Mouse (Mus musculus) hindbrain, embryonic 15.5 days (tissue): Measurements from ENCODE around the gene Rundc3a. TPM values are rescaled to one million over a fixed set of nuclear protein-coding genes. Genes with fewer than 3 reads are reported as not detected.

ENCODE experiments used
- ATAC-seq: fragments of 200-750 bp; cut with Nextera tagmentation; 2 replicates; pipeline ENCODE4 v1.8.0; 2017; ENCODE audit warnings: low read depth, moderate number of reproducible peaks, moderate TSS enrichment; ENCODE audit not compliant: low FRiP score
- H3K27ac ChIP-seq: fragments of 300-500 bp; sonication (generic); replicated peaks from 2 replicates; pipeline ENCODE4 v1.5.1; 2015; ENCODE audit warnings: mild to moderate bottlenecking, inconsistent platforms
- H3K27me3 ChIP-seq: fragments of 300-500 bp; sonication (generic); 2 replicates; pipeline ENCODE4 v1.6.1; 2015; ENCODE audit warnings: control low read depth, inconsistent platforms
- H3K36me3 ChIP-seq: fragments of 300-500 bp; sonication (generic); 2 replicates; pipeline ENCODE4 v1.6.1; 2015; ENCODE audit warnings: control low read depth, inconsistent platforms
- H3K4me1 ChIP-seq: fragments of 300-500 bp; sonication (generic); replicated peaks from 2 replicates; pipeline ENCODE4 v1.6.1; 2015; ENCODE audit warnings: control low read depth, inconsistent platforms
- H3K4me2 ChIP-seq: fragments of 300-500 bp; sonication (generic); 2 replicates; pipeline ENCODE4 v1.6.1; 2015; ENCODE audit warnings: moderate library complexity, mild to moderate bottlenecking, inconsistent platforms
- H3K4me3 ChIP-seq: fragments of 300-500 bp; sonication (generic); 2 replicates; pipeline ENCODE4 v1.5.1; 2015; ENCODE audit warnings: mild to moderate bottlenecking, inconsistent platforms
- H3K9ac ChIP-seq: fragments of 300-500 bp; sonication (generic); 2 replicates; pipeline ENCODE4 v1.6.1; 2015; ENCODE audit warnings: inconsistent platforms
- H3K9me3 ChIP-seq: fragments of 300-500 bp; sonication (generic); 2 replicates; pipeline ENCODE4 v1.6.1; 2016; ENCODE audit warnings: control low read depth, inconsistent platforms
- WGBS: fragments of 180-500 bp; shearing (Covaris S2); methylation state at CpG from one replicate; pipeline ENCODE4 v1.1.7; 2015; 5-methylcytosine and 5-hydroxymethylcytosine counted together
- microRNA-seq: library from miRNA; unstranded; fragments of <30 nt; microRNA quantifications from one replicate; pipeline ENCODE4, GENCODE M21; 2016
- polyA plus RNA-seq: library from polyadenylated mRNA; unstranded; fragments of >200 nt; fragmentation: Nextera tagmentation; extraction: Ambion mirVana; gene quantifications from 2 replicates; pipeline ENCODE4 v1.2.1, GENCODE M21; 2015

The Rundc3a gene
- polyA plus RNA-seq, 1 experiment from 2014 or later: 149 TPM

DNA sequence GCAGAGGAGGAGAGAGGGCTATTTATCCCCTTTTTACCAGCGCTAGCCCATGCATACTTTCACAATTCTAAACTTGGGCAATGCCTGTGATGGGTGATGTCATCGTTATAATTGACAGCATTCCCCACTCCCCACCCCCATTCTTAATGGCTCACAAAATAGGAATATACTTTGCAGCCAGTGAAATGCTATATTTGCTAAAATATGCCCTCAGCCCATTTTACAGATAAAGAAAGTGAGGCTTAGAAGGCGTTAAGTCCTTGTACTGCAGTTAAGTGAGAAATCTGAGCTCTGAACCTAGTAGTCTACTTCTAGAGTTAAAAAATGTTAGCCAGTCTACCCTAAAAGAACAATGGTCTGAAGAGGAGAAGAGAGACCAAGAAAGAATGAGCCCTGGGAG, 51.1 kb downstream of the Rundc3a start:
- H3K27me3 ChIP-seq: no peaks in the 10 kb centered on the region
- no peak overlapping the region for H3K9ac ChIP-seq
- no peak overlapping the region for H3K4me3 ChIP-seq
- H3K36me3 ChIP-seq: peaks cover 35% of the 10 kb centered on the region
- no peak for ATAC-seq
- no peaks in the 10 kb centered on the region for H3K9me3 ChIP-seq
- H3K4me1 ChIP-seq: peaks cover 42% of the 10 kb centered on the region
- H3K27ac ChIP-seq: no peak overlapping the region
- WGBS: 76% methylated on average over 3 of the region's 3 CpGs
- H3K4me2 ChIP-seq: peak overlapping the region; percentile 65; the same call in 1 of the 2 replicates

DNA sequence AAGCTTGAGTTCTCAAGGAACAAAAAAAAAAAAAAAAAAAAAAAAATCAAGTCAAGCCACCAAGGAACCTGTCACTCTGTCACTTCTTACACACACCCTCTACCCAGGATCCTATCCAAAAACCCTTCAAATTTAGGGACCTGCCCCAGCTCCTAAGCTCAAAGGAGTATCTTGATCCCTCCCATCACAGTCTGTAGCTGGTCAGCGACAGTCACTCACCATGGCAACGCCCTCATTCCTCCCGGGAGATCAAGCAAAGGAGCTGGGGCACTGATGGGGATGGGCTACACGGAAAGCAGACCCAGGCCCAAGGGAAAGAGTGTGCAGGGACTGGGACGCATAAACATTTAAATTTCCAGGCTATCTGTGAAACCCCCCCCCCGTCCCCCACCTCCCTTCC, 51.6 kb downstream of the Rundc3a start:
- ATAC-seq: no peak
- Histone ChIP-seq H3K9me3 (no peaks in the 10 kb centered on the region), H3K4me2 (peak overlapping the region; percentile 65), H3K9ac (peak overlapping the region; percentile 97; the same call in 1 of the 2 replicates), H3K4me3 (peak overlapping the region; percentile 72), H3K4me1 (peaks cover 42% of the 10 kb centered on the region), H3K27me3 (no peaks in the 10 kb centered on the region), H3K36me3 (peaks cover 31% of the 10 kb centered on the region), H3K27ac (peak overlapping the region; percentile 99; the same call in 1 of the 2 replicates)
- 3% methylated on average over 6 of the region's 6 CpGs for WGBS

DNA sequence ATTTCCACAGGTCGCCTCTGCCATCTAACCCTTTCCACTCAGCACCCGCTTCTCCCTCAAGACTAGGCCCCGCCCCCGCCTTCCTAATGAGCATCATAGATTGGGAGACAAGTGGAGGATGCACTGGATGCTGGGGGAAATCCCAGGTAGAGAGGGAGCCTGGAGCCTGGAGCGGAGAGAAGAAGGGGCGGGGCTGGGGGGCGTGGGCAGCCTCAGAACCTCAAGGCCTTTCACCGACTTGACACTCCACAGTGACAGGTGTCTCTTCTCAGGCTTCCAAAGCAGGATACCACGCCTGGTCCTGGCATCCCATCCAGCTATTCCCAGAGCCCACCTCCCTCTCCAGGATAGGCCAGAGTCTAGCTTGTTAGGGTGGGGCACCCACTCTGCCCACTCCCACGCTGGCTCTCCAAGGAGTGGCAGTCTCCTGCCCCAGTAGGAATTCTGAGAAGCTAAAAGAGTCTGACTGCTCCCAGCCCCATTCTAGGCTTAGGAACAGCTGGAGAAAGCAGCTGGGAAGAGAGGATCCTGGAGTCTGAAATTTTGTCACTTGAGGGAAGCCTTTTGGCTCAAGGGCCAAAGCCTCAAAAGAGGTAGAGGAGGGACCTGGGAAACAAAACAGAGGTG, 52.2 kb downstream of the Rundc3a start:
- Histone ChIP-seq H3K4me2 (peak overlapping the region; percentile 65), H3K36me3 (peaks cover 25% of the 10 kb centered on the region), H3K27me3 (no peaks in the 10 kb centered on the region), H3K4me3 (peak overlapping the region; percentile 72), H3K27ac (peak overlapping the region; percentile 99), H3K9ac (peak overlapping the region; percentile 97), H3K4me1 (peaks cover 42% of the 10 kb centered on the region), H3K9me3 (no peaks in the 10 kb centered on the region)
- no peak for ATAC-seq
- WGBS: 7% methylated on average over 10 of the region's 10 CpGs

GRCm38 (mm10) chr11:102445891-102446361, 52.7 kb downstream of the Rundc3a start:
- H3K27me3 ChIP-seq: no peaks in the 10 kb centered on the region
- peak overlapping the region; percentile 99 for H3K27ac ChIP-seq
- peak overlapping the region; percentile 72 for H3K4me3 ChIP-seq
- H3K9ac ChIP-seq: peak overlapping the region; percentile 97
- H3K9me3 ChIP-seq: no peaks in the 10 kb centered on the region
- peak overlapping the region; percentile 65 for H3K4me2 ChIP-seq
- WGBS: 5% methylated on average over 7 of the region's 7 CpGs
- peaks cover 21% of the 10 kb centered on the region for H3K36me3 ChIP-seq
- peaks cover 42% of the 10 kb centered on the region for H3K4me1 ChIP-seq
- peak; percentile 21 for ATAC-seq

DNA sequence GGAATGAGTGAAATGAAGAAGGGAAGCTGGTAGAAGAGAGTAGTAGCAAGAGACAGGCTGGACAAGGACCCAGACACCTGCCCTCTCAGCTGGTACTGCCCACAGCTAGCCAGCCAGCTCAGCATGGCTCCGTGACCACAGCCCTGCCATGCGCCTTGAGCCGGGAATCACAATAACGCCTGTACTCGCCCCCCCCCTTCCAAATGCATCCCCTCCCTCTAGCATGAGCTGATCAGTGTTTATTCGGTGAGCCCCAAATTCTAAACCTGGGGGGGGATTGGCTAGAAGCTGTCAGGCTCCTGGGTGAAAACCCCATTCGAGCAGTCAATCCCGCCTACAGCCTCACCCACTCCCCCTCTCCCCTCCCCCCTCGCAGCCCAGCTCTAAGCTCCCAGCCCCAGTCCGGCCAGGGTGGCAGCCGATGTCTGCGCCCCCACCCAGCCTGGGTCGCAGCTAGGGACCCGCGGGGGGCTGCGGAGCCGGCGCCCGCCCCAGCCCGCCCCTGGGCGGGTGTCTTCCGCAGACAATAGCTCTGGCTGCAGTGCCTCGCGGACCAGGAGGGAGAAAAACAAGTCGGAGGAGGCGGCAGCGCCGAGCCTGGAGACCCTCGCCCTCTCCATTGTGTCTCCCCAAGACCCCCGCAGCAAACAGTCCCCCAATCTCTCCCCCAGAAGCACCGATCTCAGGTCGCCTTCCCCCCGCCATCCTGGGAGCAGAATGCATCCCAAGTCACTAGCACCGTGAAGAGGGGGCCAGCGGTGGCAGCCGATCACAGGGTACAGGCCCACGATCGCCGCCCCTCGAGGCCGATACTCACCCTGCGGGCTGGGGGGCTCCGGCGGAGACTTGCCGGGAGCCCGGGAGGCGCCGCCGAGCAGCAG, 53.6 kb downstream of the Rundc3a start:
- Histone ChIP-seq H3K4me3 (peak overlapping the region; percentile 72), H3K36me3 (peaks cover 17% of the 10 kb centered on the region), H3K9me3 (no peaks in the 10 kb centered on the region), H3K9ac (peak overlapping the region; percentile 97), H3K4me2 (peak overlapping the region; percentile 65), H3K4me1 (peaks cover 42% of the 10 kb centered on the region), H3K27ac (peak overlapping the region; percentile 99), H3K27me3 (no peaks in the 10 kb centered on the region)
- ATAC-seq: peak; percentile 68
- WGBS: under 1% methylated on average over 46 of the region's 49 CpGs

DNA sequence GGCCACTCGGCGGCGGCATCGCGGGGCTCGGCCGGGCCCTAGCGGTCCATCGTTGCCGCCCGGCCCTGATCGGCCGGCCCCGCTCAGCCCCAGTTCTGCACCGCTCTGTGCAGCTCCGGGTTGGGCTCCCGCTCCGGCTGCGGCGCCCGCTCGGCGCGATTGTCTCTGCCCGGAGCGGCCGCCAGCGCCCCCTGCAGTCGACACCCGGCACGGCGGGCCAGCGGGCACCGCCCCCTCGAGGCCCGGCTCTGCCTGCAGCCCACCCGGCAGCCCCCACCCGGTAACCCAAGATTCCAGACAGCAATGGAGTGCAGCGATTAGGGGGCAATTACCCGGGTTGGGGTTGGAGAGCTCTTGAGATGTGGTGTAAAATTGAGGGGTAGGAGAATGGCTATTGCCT, 54.3 kb downstream of the Rundc3a start, which contains the start of gene Fam171a2:
Gene Fam171a2 (minus strand): TSS at position 186 of the 400 bp plus-strand sequence.
- peak; percentile 74 for ATAC-seq
- peak within 1 kb of the TSS; percentile 99 for H3K27ac ChIP-seq
- H3K4me3 ChIP-seq: peak within 1 kb of the TSS; percentile 72
- peaks cover 12% of the 10 kb centered on the region for H3K36me3 ChIP-seq
- under 1% methylated on average over 38 of the region's 40 CpGs for WGBS
- H3K27me3 ChIP-seq: 0 out of 2 replicates have a peak, but pooled peaks cover 3% of the 10 kb centered on the region
- H3K4me1 ChIP-seq: peaks cover 42% of the 10 kb centered on the region
- peak within 1 kb of the TSS; percentile 97 for H3K9ac ChIP-seq
- peak within 1 kb of the TSS; percentile 65 for H3K4me2 ChIP-seq
- no peaks in the 10 kb centered on the region for H3K9me3 ChIP-seq

- ATAC-seq: no peak
- H3K27ac ChIP-seq: peak overlapping the region; percentile 99; the same call in 1 of the 2 replicates
- no peak overlapping the region for H3K9ac ChIP-seq
- no peaks in the 10 kb centered on the region for H3K9me3 ChIP-seq
- peak overlapping the region; percentile 72 for H3K4me3 ChIP-seq
- WGBS: 19% methylated on average over 8 of the region's 8 CpGs
- peaks cover 6% of the 10 kb centered on the region; the same call in 1 of the 2 replicates for H3K36me3 ChIP-seq
- H3K4me2 ChIP-seq: peak overlapping the region; percentile 65
- peaks cover 42% of the 10 kb centered on the region for H3K4me1 ChIP-seq
- H3K27me3 ChIP-seq: 0 out of 2 replicates have a peak, but pooled peaks cover 3% of the 10 kb centered on the region
These were observed 55.1 kb downstream of the Rundc3a start for GRCm38 (mm10) chr11:102448327-102448726.

DNA sequence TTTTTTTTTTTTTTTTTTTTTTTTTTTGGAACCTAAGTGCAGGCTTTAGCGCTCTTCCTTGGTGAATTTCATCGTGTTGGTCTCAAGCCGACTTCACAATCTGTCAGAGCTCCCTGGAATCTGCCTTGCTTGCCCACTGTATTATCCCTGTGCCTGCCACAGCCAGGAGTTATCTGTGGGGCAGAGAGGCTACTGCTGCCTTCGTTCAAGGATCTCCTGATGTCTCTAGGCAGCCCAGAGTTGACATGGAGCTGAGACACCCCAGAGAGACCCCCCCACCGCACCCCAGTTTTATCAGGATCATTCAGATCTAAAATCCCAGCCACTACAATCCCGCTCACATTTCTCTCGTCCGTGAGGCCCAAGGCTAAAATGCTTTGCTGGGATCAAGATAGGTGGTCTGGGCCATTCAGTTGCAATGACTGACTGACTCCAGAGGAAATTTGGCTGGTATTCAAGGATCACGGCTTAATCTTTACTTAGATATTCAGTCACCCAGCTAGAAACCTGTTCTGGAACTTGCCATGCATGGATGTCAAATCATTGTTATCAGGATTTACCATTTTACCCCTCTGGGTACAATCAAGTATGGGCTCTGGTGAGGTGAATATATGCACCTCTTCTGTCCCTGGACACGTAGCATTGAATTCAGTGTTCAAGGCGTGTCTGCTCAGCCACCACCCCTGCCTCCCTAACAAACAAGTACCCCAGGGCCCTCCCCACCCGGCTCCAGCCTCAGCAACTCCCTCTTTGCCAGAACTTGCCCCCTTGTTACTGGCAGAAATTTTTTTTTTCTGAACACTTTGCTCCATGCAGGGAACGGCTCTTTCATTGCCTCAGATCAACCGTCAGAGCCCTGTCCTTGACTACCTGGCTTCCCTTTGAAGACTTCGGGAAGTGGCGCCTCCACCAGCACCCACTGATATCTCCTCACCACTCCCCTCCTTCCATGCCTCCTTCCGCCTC, 56.1 kb downstream of the Rundc3a start:
- Histone ChIP-seq H3K4me1 (peaks cover 34% of the 10 kb centered on the region), H3K9ac (no peak overlapping the region), H3K27ac (no peak overlapping the region), H3K4me3 (no peak overlapping the region), H3K4me2 (no peak overlapping the region), H3K27me3 (0 out of 2 replicates have a peak, but pooled peaks cover 4% of the 10 kb centered on the region), H3K36me3 (no peaks in the 10 kb centered on the region), H3K9me3 (no peaks in the 10 kb centered on the region)
- 50% methylated on average over 17 of the region's 17 CpGs for WGBS
- no peak for ATAC-seq

Small RNA genes within 50 kb of the gene (microRNA-seq; reads per million reads assigned to microRNA genes)
- gene Mir6930: not detected

Other genes starting within 250 kb of the Rundc3a start
- gene Nags, start 247.9 kb upstream of the Rundc3a start, polyA plus RNA-seq: not detected in 2 replicates
- gene Tmem101, start 237.0 kb upstream of the Rundc3a start, polyA plus RNA-seq: 41.8 and 44.1 TPM in 2 replicates
- 102 and 121 TPM in 2 replicates for gene Lsm12, start 208.1 kb upstream of the Rundc3a start, polyA plus RNA-seq
- 40.4 and 41.2 TPM in 2 replicates for gene G6pc3, start 203.8 kb upstream of the Rundc3a start, polyA plus RNA-seq
- gene Hdac5, start 163.2 kb upstream of the Rundc3a start, polyA plus RNA-seq: 82.7 and 84.9 TPM in 2 replicates
- 3.3 and 3.4 TPM in 2 replicates for gene BC030867, start 144.5 kb upstream of the Rundc3a start, polyA plus RNA-seq
- 0.10 and 0.13 TPM in 2 replicates for gene Asb16, start 124.7 kb upstream of the Rundc3a start, polyA plus RNA-seq
- gene Tmub2, start 108.5 kb upstream of the Rundc3a start, polyA plus RNA-seq: 80.4 and 83.3 TPM in 2 replicates
- gene Atxn7l3, start 96.8 kb upstream of the Rundc3a start, polyA plus RNA-seq: 30.2 and 31.4 TPM in 2 replicates
- gene Ubtf, start 73.7 kb upstream of the Rundc3a start, polyA plus RNA-seq: 77.7 and 85.0 TPM in 2 replicates
- 2.4 and 3.4 TPM in 2 replicates for gene Slc4a1, start 27.2 kb upstream of the Rundc3a start, polyA plus RNA-seq
- gene Slc25a39, start 14.5 kb downstream of the Rundc3a start, polyA plus RNA-seq: 167 and 168 TPM in 2 replicates
- gene Grn, start 36.9 kb downstream of the Rundc3a start, polyA plus RNA-seq: 85.7 and 85.9 TPM in 2 replicates
- gene Fam171a2, start 54.3 kb downstream of the Rundc3a start, polyA plus RNA-seq: 29.3 and 30.7 TPM in 2 replicates
- 9.5 and 10.1 TPM in 2 replicates for gene Itga2b, start 76.7 kb downstream of the Rundc3a start, polyA plus RNA-seq
- 66.6 and 69.9 TPM in 2 replicates for gene Gpatch8, start 163.0 kb downstream of the Rundc3a start, polyA plus RNA-seq
- gene Gm11627, start 186.1 kb downstream of the Rundc3a start, polyA plus RNA-seq: 3.1 and 3.4 TPM in 2 replicates
- gene Fzd2, start 211.0 kb downstream of the Rundc3a start, polyA plus RNA-seq: 7.9 and 9.8 TPM in 2 replicates